Mouse (Mus musculus): ENCODE data around the gene Col2a1. TPM values are rescaled to one million over a fixed set of nuclear protein-coding genes. Genes with fewer than 3 reads are reported as not detected.

Gene Col2a1
- polyA plus RNA-seq, 1 experiment from 2014 or later = 14.8 TPM

- Histone ChIP-seq H3K4me1 (replicated peaks; ENCODE audit: insufficient read depth, low read length) (peaks cover 31% of the 10 kb centered on the region), H3K9me3 (replicated peaks; ENCODE audit: low read length) (no peaks in the 10 kb centered on the region), H3K4me3 (replicated peaks; ENCODE audit: low read depth, low read length) (peak overlapping the region; percentile 34), H3K27me3 (ENCODE audit: insufficient read depth, low read length) (peaks cover 52% of the 10 kb centered on the region), H3K36me3 (ENCODE audit: insufficient read depth, low read length) (no peaks in the 10 kb centered on the region), H3K4me2 (ENCODE audit: low read length) (peak overlapping the region; percentile 65), H3K9ac (ENCODE audit: low read depth, low read length) (peak overlapping the region; percentile 32; the same call in 1 of the 2 replicates), H3K27ac (no peak overlapping the region)
- ATAC-seq (replicated peaks; ENCODE audit: low FRiP score, low read depth) (peak; percentile 27), DNase-seq (ENCODE audit: low spot score) (no peak)
- no peak for TF ChIP-seq CTCF (IDR thresholded peaks at IDR 0.05; ENCODE audit: low read depth)
- 2% methylated on average over 19 of the region's 19 CpGs for WGBS
Observed at GRCm38 (mm10) chr15:98004740-98005159, 255 bp upstream of the Col2a1 start.

- H3K9ac ChIP-seq (ENCODE audit: low read depth, low read length) = peak overlapping the region; percentile 23; the same call in 1 of the 2 replicates
- DNase-seq (ENCODE audit: low spot score) = peak; percentile 79
- H3K4me1 ChIP-seq (replicated peaks; ENCODE audit: insufficient read depth, low read length) = peaks cover 34% of the 10 kb centered on the region
- no peaks in the 10 kb centered on the region for H3K36me3 ChIP-seq (ENCODE audit: insufficient read depth, low read length)
- WGBS = 1% methylated on average over 42 of the region's 42 CpGs
- H3K27ac ChIP-seq = no peak overlapping the region
- H3K9me3 ChIP-seq (replicated peaks; ENCODE audit: low read length) = no peaks in the 10 kb centered on the region
- H3K4me2 ChIP-seq (ENCODE audit: low read length) = peak overlapping the region; percentile 65
- ATAC-seq (replicated peaks; ENCODE audit: low FRiP score, low read depth) = 0 out of 2 replicates have a peak, but pooled peaks have one; percentile 10
- no peak for TF ChIP-seq CTCF (IDR thresholded peaks at IDR 0.05; ENCODE audit: low read depth)
- H3K27me3 ChIP-seq (ENCODE audit: insufficient read depth, low read length) = peaks cover 60% of the 10 kb centered on the region
- peak overlapping the region; percentile 34 for H3K4me3 ChIP-seq (replicated peaks; ENCODE audit: low read depth, low read length)
Observed at GRCm38 (mm10) chr15:98002991-98003821, 1.3 kb downstream of the Col2a1 start.

- Histone ChIP-seq H3K27me3 (ENCODE audit: insufficient read depth, low read length) (peaks cover 63% of the 10 kb centered on the region), H3K4me1 (replicated peaks; ENCODE audit: insufficient read depth, low read length) (peaks cover 34% of the 10 kb centered on the region), H3K36me3 (ENCODE audit: insufficient read depth, low read length) (no peaks in the 10 kb centered on the region), H3K27ac (no peak overlapping the region), H3K9ac (ENCODE audit: low read depth, low read length) (peak overlapping the region; percentile 40; the same call in 1 of the 2 replicates), H3K4me3 (replicated peaks; ENCODE audit: low read depth, low read length) (peak overlapping the region; percentile 34), H3K4me2 (ENCODE audit: low read length) (peak overlapping the region; percentile 65), H3K9me3 (replicated peaks; ENCODE audit: low read length) (no peaks in the 10 kb centered on the region)
- ATAC-seq (replicated peaks; ENCODE audit: low FRiP score, low read depth) (no peak), DNase-seq (ENCODE audit: low spot score) (peak; percentile 68)
- whole genome bisulfite sequencing = under 1% methylated on average over 41 of the region's 42 CpGs
- no peak for TF ChIP-seq CTCF (IDR thresholded peaks at IDR 0.05; ENCODE audit: low read depth)
Observed at GRCm38 (mm10) chr15:98002113-98002990, 2.1 kb downstream of the Col2a1 start.

GRCm38 (mm10) chr15:98001321-98002112, 3.0 kb downstream of the Col2a1 start:
- H3K27me3 ChIP-seq (ENCODE audit: insufficient read depth, low read length) = peaks cover 63% of the 10 kb centered on the region
- peaks cover 34% of the 10 kb centered on the region for H3K4me1 ChIP-seq (replicated peaks; ENCODE audit: insufficient read depth, low read length)
- no peaks in the 10 kb centered on the region for H3K36me3 ChIP-seq (ENCODE audit: insufficient read depth, low read length)
- H3K4me2 ChIP-seq (ENCODE audit: low read length) = peak overlapping the region; percentile 65
- peak overlapping the region; percentile 34 for H3K4me3 ChIP-seq (replicated peaks; ENCODE audit: low read depth, low read length)
- no peak overlapping the region for H3K27ac ChIP-seq
- 2% methylated on average over 37 of the region's 37 CpGs for WGBS
- ATAC-seq (replicated peaks; ENCODE audit: low FRiP score, low read depth) (peak; percentile 21; the same call in 1 of the 2 replicates), DNase-seq (ENCODE audit: low spot score) (peak; percentile 66)
- peak overlapping the region; percentile 40; the same call in 1 of the 2 replicates for H3K9ac ChIP-seq (ENCODE audit: low read depth, low read length)
- no peaks in the 10 kb centered on the region for H3K9me3 ChIP-seq (replicated peaks; ENCODE audit: low read length)
- TF ChIP-seq CTCF (IDR thresholded peaks at IDR 0.05; ENCODE audit: low read depth) = peak; percentile 23; the same call in 1 of the 2 replicates

- Histone ChIP-seq H3K9ac (ENCODE audit: low read depth, low read length) (no peak overlapping the region), H3K4me2 (ENCODE audit: low read length) (no peak overlapping the region), H3K36me3 (ENCODE audit: insufficient read depth, low read length) (no peaks in the 10 kb centered on the region), H3K27ac (no peak overlapping the region), H3K4me3 (replicated peaks; ENCODE audit: low read depth, low read length) (no peak overlapping the region), H3K4me1 (replicated peaks; ENCODE audit: insufficient read depth, low read length) (peaks cover 34% of the 10 kb centered on the region), H3K27me3 (ENCODE audit: insufficient read depth, low read length) (peaks cover 56% of the 10 kb centered on the region), H3K9me3 (replicated peaks; ENCODE audit: low read length) (no peaks in the 10 kb centered on the region)
- ATAC-seq (replicated peaks; ENCODE audit: low FRiP score, low read depth) (no peak), DNase-seq (ENCODE audit: low spot score) (no peak)
- 20% methylated on average over 7 of the region's 7 CpGs for WGBS
- TF ChIP-seq CTCF (IDR thresholded peaks at IDR 0.05; ENCODE audit: low read depth) = no peak
Observed at GRCm38 (mm10) chr15:97999991-98000390, 4.5 kb downstream of the Col2a1 start.

Measured in kidney, postnatal 0 days (tissue).